Mouse (Mus musculus) limb, embryonic 11.5 days (tissue): ENCODE measurements at regions not wholly inside any gene's neighbourhood (a gene's known extent, or its start where the extent isn't known, plus 50 kb on each side); places are given as distances from the start of the nearest gene placed in this dataset.

Experiments used
- ATAC-seq: fragments of 200-750 bp; cut with Nextera tagmentation; 2 replicates; pipeline ENCODE4 v1.8.0; 2017; ENCODE audit warnings: low read depth; ENCODE audit not compliant: insufficient number of reproducible peaks, low FRiP score, low TSS enrichment
- DNase-seq: peaks from one replicate; pipeline ENCODE4 v3.0.0-alpha.2; 2015; ENCODE audit warnings: low spot score
- H3K27ac ChIP-seq: fragments of 300-500 bp; sonication (generic); replicated peaks from 2 replicates; pipeline ENCODE4 v1.5.1; 2014; ENCODE audit warnings: low read depth, mild to moderate bottlenecking, low read length
- H3K27me3 ChIP-seq: fragments of 300-500 bp; sonication (generic); 2 replicates; pipeline ENCODE4 v1.6.1; 2014; ENCODE audit warnings: mild to moderate bottlenecking, low read length, mixed read lengths; ENCODE audit not compliant: control insufficient read depth, insufficient read depth
- H3K36me3 ChIP-seq: fragments of 300-500 bp; sonication (generic); 2 replicates; pipeline ENCODE4 v1.6.1; 2014; ENCODE audit warnings: mild to moderate bottlenecking, low read length, moderate library complexity, mixed read lengths; ENCODE audit not compliant: control insufficient read depth, insufficient read depth
- H3K4me1 ChIP-seq: fragments of 300-500 bp; sonication (generic); 2 replicates; pipeline ENCODE4 v1.6.1; 2014; ENCODE audit warnings: low read length, mixed read lengths; ENCODE audit not compliant: control insufficient read depth, insufficient read depth
- H3K4me2 ChIP-seq: fragments of 300-500 bp; sonication (generic); 2 replicates; pipeline ENCODE4 v1.6.1; 2014; ENCODE audit warnings: low read depth, mild to moderate bottlenecking, moderate library complexity; ENCODE audit not compliant: severe bottlenecking
- H3K4me3 ChIP-seq: fragments of 300-500 bp; sonication (generic); 2 replicates; pipeline ENCODE4 v1.5.1; 2014; ENCODE audit warnings: low read depth, low read length
- H3K9ac ChIP-seq: fragments of 300-500 bp; sonication (generic); 2 replicates; pipeline ENCODE4 v1.6.1; 2014; ENCODE audit warnings: mild to moderate bottlenecking, low read length
- H3K9me3 ChIP-seq: fragments of 300-500 bp; sonication (generic); 2 replicates; pipeline ENCODE4 v1.6.1; 2016; ENCODE audit warnings: low read length; ENCODE audit not compliant: control insufficient read depth
- WGBS: fragments of 180-500 bp; shearing (Covaris S2); extraction: QIAGEN DNeasy Blood & Tissue Kit; methylation state at CpG from one replicate; pipeline ENCODE4 v1.1.7; 2014; 5-methylcytosine and 5-hydroxymethylcytosine counted together

DNA sequence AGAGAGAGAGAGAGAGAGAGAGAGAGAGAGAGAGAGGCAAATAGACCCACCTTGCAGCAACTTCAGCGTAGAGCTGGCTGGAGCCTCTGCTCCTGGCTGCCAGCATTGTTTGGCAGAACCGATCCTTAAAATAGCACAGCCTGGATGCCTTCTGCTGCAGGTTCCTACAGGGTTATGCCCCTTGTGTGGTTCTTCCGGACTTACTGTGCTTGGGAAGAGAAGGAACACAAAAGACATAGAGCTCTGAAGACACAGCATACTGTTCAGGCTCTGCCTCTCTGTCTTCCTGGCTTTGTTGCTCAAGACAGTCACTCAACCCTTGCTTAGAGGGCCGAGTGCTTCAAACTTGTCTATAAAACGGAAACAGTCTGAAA lies 86.2 kb upstream of the Slc25a26 start:
- Histone ChIP-seq H3K9ac (no peak overlapping the region), H3K27me3 (no peaks in the 10 kb centered on the region), H3K4me3 (no peak overlapping the region), H3K9me3 (no peaks in the 10 kb centered on the region), H3K27ac (no peak overlapping the region), H3K4me2 (no peak overlapping the region), H3K36me3 (no peaks in the 10 kb centered on the region), H3K4me1 (no peaks in the 10 kb centered on the region)
- ATAC-seq (no peak), DNase-seq (no peak)
- WGBS, result 82% methylated on average over 5 of the region's 5 CpGs

DNA sequence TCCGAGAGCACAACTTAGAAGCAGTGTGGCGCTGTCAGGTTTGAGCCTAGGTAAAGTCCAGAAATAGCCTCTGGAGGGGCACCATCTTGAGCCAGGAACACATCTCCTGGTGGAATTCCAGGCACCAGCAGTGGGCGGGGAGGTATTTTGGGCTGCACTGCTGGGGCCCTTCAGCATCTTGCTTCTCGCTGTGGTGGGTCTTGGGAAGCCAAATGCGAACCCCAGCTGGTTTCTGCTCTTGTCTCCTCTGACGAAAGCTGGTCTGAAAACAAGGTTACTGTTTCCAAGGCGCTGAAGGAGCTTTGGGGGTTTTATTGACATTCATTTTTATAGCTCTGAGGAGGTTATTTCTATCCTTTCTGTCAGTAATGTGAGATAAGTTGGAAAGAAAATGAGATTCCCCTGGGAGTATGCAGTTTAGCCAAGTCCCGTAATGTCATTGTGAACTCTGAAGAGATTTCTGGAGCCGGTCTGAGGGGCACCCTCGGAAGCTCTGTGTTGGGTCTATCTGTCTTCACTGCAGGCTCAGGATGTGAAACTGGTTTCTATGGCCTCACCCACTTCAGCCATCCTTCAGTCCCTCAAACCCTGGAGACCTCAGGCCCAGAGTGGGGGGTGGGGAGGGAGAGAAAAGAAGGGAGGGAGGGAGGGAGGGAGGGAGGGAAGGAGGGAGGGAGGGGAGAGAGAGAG lies 86.7 kb upstream of the Slc25a26 start:
- DNase-seq, result no peak
- Histone ChIP-seq H3K9ac (no peak overlapping the region), H3K4me2 (no peak overlapping the region), H3K4me1 (no peaks in the 10 kb centered on the region), H3K4me3 (no peak overlapping the region), H3K36me3 (no peaks in the 10 kb centered on the region), H3K9me3 (no peaks in the 10 kb centered on the region), H3K27ac (no peak overlapping the region), H3K27me3 (no peaks in the 10 kb centered on the region)
- no peak for ATAC-seq
- 82% methylated on average over 10 of the region's 10 CpGs for WGBS

DNA sequence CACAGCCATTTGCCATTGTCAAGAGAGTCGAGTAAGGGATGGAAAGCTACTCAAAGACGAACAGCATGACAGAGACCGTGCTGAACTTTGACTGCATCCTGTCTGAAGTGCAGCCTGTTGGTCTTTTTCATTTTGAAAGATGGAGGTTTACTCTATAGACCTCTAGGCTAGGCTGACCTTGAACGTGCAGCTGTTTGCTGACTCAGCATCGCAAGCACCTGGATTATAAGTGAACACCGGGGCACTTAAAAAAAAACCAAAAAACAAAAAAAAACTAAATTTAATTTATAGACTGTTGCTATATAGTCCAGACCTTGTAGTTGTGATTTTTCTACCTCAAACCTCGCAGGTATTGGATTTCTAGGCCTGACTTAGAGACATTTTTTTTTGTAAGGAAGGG lies 87.8 kb upstream of the Slc25a26 start:
- H3K4me1 ChIP-seq, result no peaks in the 10 kb centered on the region
- no peak overlapping the region for H3K4me2 ChIP-seq
- H3K9ac ChIP-seq, result no peak overlapping the region
- no peaks in the 10 kb centered on the region for H3K9me3 ChIP-seq
- WGBS, result 88% methylated on average over 7 of the region's 7 CpGs
- H3K27ac ChIP-seq, result no peak overlapping the region
- no peaks in the 10 kb centered on the region for H3K36me3 ChIP-seq
- no peaks in the 10 kb centered on the region for H3K27me3 ChIP-seq
- ATAC-seq, result no peak
- no peak overlapping the region for H3K4me3 ChIP-seq
- DNase-seq, result no peak

DNA sequence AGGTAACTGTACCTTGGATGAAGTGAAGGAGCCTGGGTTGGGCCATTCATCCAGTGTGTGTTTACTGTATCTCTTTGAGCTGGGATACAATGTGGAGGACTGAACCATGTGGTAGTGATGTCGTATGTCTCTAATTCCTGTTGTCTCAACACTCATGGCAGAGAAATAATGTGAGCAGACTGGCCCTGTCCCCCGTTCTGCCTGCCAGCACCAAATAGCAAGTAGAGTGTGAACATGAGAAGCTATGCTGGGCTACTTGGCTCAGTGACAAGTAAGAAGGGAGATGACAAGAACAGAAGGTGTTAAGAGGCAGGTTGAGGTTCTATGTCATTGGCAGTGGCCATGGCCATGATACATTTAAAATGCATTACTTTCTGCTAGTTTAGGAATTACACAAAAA lies 89.7 kb upstream of the Slc25a26 start:
- Histone ChIP-seq H3K4me1 (no peaks in the 10 kb centered on the region), H3K4me2 (no peak overlapping the region), H3K9ac (no peak overlapping the region), H3K36me3 (no peaks in the 10 kb centered on the region), H3K4me3 (no peak overlapping the region), H3K27ac (no peak overlapping the region), H3K9me3 (no peaks in the 10 kb centered on the region), H3K27me3 (no peaks in the 10 kb centered on the region)
- DNase-seq (no peak), ATAC-seq (no peak)
- WGBS, result 81% methylated on average over 2 of the region's 2 CpGs

DNA sequence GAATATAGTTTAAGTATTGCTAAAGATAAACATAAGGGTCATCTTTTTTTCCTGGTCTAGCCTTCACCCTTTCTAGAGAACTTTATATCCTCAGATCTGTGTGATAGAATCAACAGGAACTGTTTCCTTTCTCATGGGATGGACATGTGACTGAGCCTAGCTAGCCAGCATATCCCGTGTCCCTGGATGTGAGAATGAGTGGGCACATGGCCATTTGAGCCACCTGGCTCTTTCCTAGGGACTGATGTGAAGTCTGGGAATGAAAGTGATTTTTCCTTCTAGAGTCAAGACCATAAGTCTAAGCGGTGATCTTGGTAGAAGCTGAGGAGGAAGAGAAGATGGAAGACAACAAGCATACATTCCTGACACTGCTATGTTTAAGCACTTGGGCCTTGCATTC lies 91.1 kb upstream of the Slc25a26 start:
- Histone ChIP-seq H3K9me3 (no peaks in the 10 kb centered on the region), H3K36me3 (no peaks in the 10 kb centered on the region), H3K4me2 (no peak overlapping the region), H3K9ac (no peak overlapping the region), H3K27me3 (no peaks in the 10 kb centered on the region), H3K27ac (no peak overlapping the region), H3K4me1 (no peaks in the 10 kb centered on the region), H3K4me3 (no peak overlapping the region)
- 91% methylated on average over 2 of the region's 2 CpGs for WGBS
- no peak for ATAC-seq
- DNase-seq, result no peak

DNA sequence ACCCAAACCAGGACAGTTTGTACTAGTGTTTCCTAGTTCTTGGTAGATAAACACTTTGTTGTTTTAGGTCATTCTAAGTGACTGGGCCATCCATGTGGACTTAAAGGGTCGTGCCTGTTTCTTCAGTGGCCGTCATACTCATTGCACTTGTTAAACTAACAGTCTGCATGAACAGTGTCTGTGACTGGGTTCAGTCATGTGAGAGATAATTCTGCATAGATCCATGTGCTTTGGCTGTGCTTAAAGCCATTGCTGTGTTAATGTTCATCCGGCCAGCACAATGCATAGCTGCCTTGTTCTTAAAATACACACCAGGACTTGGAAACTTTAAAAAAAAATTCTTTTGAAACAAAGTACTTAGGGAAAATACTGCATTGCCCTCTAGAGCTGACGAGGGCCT lies 92.4 kb upstream of the Slc25a26 start:
- H3K27ac ChIP-seq, result no peak overlapping the region
- no peak overlapping the region for H3K4me3 ChIP-seq
- ATAC-seq (no peak), DNase-seq (no peak)
- no peaks in the 10 kb centered on the region for H3K27me3 ChIP-seq
- no peak overlapping the region for H3K9ac ChIP-seq
- no peaks in the 10 kb centered on the region for H3K9me3 ChIP-seq
- no peaks in the 10 kb centered on the region for H3K36me3 ChIP-seq
- no peaks in the 10 kb centered on the region for H3K4me1 ChIP-seq
- no peak overlapping the region for H3K4me2 ChIP-seq
- 80% methylated on average over 4 of the region's 4 CpGs for WGBS

DNA sequence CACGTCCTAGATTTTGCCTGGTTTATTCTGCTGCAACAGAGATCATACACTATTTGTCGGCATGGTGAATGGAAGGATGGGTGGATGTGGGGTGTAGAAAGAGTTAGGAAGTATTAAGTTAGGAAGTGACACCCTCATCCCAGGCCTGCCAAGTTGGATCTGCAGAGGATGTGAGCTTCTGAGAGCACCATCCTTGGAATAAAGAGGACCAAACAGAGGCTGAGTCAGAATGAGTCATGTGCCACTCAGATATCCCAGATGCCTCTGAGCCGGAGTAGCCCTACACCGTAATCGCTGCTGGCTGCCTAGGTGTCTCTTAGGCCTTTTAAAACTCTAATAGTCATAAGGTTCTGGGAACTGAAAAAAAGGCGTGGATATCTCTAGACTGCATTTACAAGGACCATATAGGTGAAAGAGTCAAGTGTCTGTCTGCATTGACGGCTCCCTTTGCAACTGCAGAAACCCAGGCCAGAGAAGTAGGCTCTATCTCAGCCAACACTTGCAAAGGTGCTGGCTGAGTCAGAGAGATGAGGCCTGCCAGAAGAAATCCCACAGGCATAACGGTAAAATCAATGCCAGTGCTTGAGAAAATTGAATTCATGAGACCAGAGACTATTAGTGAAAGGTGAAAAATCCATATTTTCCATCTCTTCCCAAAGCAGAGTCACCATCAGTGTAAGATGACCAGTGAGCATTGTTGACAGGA lies 94.6 kb upstream of the Slc25a26 start:
- H3K9ac ChIP-seq, result no peak overlapping the region
- 88% methylated on average over 8 of the region's 8 CpGs for WGBS
- H3K4me2 ChIP-seq, result no peak overlapping the region
- H3K36me3 ChIP-seq, result no peaks in the 10 kb centered on the region
- H3K4me1 ChIP-seq, result peaks cover 4% of the 10 kb centered on the region; the same call in 1 of the 2 replicates
- DNase-seq (no peak), ATAC-seq (no peak)
- H3K9me3 ChIP-seq, result no peaks in the 10 kb centered on the region
- no peaks in the 10 kb centered on the region for H3K27me3 ChIP-seq
- H3K27ac ChIP-seq, result no peak overlapping the region
- H3K4me3 ChIP-seq, result no peak overlapping the region

DNA sequence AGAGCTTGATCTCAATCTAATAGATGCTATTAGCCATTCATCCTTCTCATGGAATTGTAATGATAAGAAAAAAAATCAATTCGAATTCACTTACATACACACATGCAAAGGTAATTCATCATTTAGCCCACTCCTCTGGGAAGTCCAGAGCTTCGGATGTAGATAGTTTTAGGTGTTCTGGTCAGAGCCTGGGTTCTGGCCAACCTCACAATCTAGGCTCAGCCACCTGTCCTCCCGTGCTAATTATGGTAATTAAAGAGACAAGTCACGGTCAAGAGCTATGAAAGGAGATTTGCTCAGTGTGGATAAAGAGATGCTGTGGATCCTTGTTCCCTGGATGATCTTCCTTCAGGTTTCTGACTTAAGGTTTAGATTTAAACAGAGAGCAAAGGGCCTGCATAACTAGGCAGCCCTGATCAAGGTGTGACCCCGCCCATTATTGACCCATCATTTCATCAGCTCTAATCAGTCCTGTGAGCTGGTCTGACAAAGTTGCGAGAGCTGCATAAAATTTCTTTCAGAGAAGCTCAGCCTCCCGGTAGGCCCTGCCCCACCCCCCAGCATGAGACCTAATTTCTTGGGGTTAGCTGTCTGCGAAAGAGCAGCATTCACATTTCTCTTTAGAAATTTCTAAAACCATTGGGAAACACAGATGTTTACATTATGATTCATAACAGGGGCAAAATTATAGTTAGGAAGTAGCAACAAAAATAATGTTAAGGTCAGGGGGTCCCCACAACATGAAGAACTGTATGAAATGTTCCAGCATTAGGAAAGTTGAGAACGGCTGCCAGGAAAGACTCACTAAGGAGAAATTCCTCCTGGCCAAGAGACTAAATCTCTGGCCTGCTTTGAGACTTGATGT lies 98.3 kb upstream of the Slc25a26 start:
- ATAC-seq, result no peak
- Histone ChIP-seq H3K36me3 (no peaks in the 10 kb centered on the region), H3K4me1 (peaks cover 8% of the 10 kb centered on the region; the same call in 1 of the 2 replicates), H3K9me3 (no peaks in the 10 kb centered on the region), H3K27me3 (no peaks in the 10 kb centered on the region), H3K4me2 (no peak overlapping the region), H3K9ac (no peak overlapping the region), H3K27ac (no peak overlapping the region), H3K4me3 (no peak overlapping the region)
- WGBS, result 43% methylated on average over 9 of the region's 9 CpGs
- no peak for DNase-seq
